Mouse (Mus musculus) hindbrain, embryonic 12.5 days (tissue): Measurements from ENCODE around the gene Msh5. TPM values are rescaled to one million over a fixed set of nuclear protein-coding genes. Genes with fewer than 3 reads are reported as not detected.
A peak's percentile ranks its signal among the peaks of the same experiment; 100 is the strongest.

Source experiments
- ATAC-seq: fragments of 200-750 bp; cut with Nextera tagmentation; 2 replicates; pipeline ENCODE4 v1.8.0; 2017; ENCODE audit warnings: moderate TSS enrichment; ENCODE audit not compliant: low FRiP score
- H3K27ac ChIP-seq: fragments of 300-500 bp; sonication (generic); 2 replicates; pipeline ENCODE4 v1.5.1; 2016; ENCODE audit warnings: mild to moderate bottlenecking
- H3K27me3 ChIP-seq: fragments of 300-500 bp; sonication (generic); 2 replicates; pipeline ENCODE4 v1.6.1; 2016; ENCODE audit warnings: mild to moderate bottlenecking
- H3K36me3 ChIP-seq: fragments of 300-500 bp; sonication (generic); 2 replicates; pipeline ENCODE4 v1.6.1; 2016; ENCODE audit warnings: mild to moderate bottlenecking
- H3K4me1 ChIP-seq: fragments of 300-500 bp; sonication (generic); 2 replicates; pipeline ENCODE4 v1.6.1; 2016
- H3K4me2 ChIP-seq: fragments of 300-500 bp; sonication (generic); replicated peaks from 2 replicates; pipeline ENCODE4 v1.6.1; 2016; ENCODE audit warnings: mild to moderate bottlenecking
- H3K4me3 ChIP-seq: fragments of 300-500 bp; sonication (generic); 2 replicates; pipeline ENCODE4 v1.5.1; 2016; ENCODE audit warnings: mild to moderate bottlenecking
- H3K9ac ChIP-seq: fragments of 300-500 bp; sonication (generic); 2 replicates; pipeline ENCODE4 v1.6.1; 2016; ENCODE audit warnings: mild to moderate bottlenecking, moderate library complexity
- H3K9me3 ChIP-seq: fragments of 300-500 bp; sonication (generic); replicated peaks from 2 replicates; pipeline ENCODE4 v1.6.1; 2016; ENCODE audit warnings: mild to moderate bottlenecking
- WGBS: fragments of 180-500 bp; shearing (Covaris S2); methylation state at CpG from one replicate; pipeline ENCODE4 v1.1.7; 2016; 5-methylcytosine and 5-hydroxymethylcytosine counted together
- polyA plus RNA-seq: library from polyadenylated mRNA; unstranded; fragments of >200 nt; fragmentation: Nextera tagmentation; extraction: Ambion mirVana; gene quantifications from 2 replicates; pipeline ENCODE4 v1.2.1, GENCODE M21; 2016

The Msh5 gene
- polyA plus RNA-seq, 1 experiment from 2014 or later = 3.1 TPM

DNA sequence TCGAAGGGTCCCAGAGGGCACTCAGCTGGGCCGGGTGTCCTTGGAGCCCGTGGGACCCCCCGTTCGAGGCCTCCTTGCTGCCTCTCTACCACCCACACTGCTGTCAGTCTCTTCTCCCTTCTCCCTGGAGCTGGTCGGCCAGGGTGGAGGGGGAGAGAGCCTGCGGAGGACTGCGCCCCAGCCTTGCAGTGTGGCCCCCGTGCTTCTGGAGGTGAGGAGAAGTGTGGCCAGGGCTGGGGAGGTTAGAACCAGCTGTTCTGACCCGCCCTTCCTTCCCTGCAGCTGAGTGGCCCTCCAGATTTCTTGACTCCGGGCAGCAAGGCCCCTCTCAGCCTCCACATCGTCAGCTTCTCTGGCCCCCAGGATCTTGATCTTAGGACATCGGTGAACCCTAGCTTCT is 22.3 kb downstream of the Msh5 start:
- H3K36me3 ChIP-seq = no peaks in the 10 kb centered on the region
- H3K27me3 ChIP-seq = no peaks in the 10 kb centered on the region; the same call in 1 of the 2 replicates
- H3K4me3 ChIP-seq = no peak overlapping the region
- H3K9ac ChIP-seq = peak overlapping the region; percentile 14; the same call in 1 of the 2 replicates
- no peak overlapping the region for H3K27ac ChIP-seq
- ATAC-seq = no peak
- no peaks in the 10 kb centered on the region for H3K9me3 ChIP-seq
- 71% methylated on average over 13 of the region's 13 CpGs for WGBS
- no peak overlapping the region for H3K4me2 ChIP-seq
- peaks cover 28% of the 10 kb centered on the region for H3K4me1 ChIP-seq

DNA sequence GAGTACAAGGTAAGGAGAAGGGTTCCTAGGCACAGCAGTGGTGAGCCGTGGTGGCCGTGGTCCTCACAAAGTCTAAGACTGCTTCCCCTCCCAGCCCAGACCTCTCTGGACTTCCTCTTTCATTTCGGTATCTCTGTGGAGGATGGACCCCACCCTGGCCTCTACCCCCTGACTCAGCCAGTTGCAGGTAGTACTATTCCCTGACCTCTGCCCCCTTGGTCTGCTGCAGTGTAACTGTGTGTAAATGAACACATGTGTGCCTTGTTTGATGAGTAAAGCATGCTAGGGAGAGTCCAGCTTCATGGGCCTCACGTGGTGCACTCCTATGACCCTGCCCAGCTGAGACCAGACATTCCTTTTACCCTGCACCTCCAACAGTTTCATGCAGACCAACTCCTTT is 22.8 kb downstream of the Msh5 start:
- H3K9me3 ChIP-seq = no peaks in the 10 kb centered on the region
- ATAC-seq = no peak
- no peaks in the 10 kb centered on the region for H3K36me3 ChIP-seq
- H3K4me3 ChIP-seq = no peak overlapping the region
- H3K27me3 ChIP-seq = no peaks in the 10 kb centered on the region; the same call in 1 of the 2 replicates
- H3K9ac ChIP-seq = no peak overlapping the region
- WGBS = 71% methylated on average over 4 of the region's 4 CpGs
- no peak overlapping the region for H3K4me2 ChIP-seq
- H3K4me1 ChIP-seq = peaks cover 28% of the 10 kb centered on the region
- H3K27ac ChIP-seq = no peak overlapping the region

- no peak for ATAC-seq
- H3K9ac ChIP-seq = no peak overlapping the region
- no peak overlapping the region for H3K4me3 ChIP-seq
- H3K4me2 ChIP-seq = no peak overlapping the region
- H3K36me3 ChIP-seq = no peaks in the 10 kb centered on the region
- whole genome bisulfite sequencing = 81% methylated on average over 5 of the region's 5 CpGs
- no peak overlapping the region for H3K27ac ChIP-seq
- no peaks in the 10 kb centered on the region for H3K9me3 ChIP-seq
- H3K27me3 ChIP-seq = no peaks in the 10 kb centered on the region; the same call in 1 of the 2 replicates
- H3K4me1 ChIP-seq = peaks cover 28% of the 10 kb centered on the region
These were observed 23.3 kb downstream of the Msh5 start for GRCm38 (mm10) chr17:35023221-35023620.

GRCm38 (mm10) chr17:35022541-35023060 is 23.9 kb downstream of the Msh5 start:
- ATAC-seq = no peak
- Histone ChIP-seq H3K27ac (no peak overlapping the region), H3K4me1 (peaks cover 26% of the 10 kb centered on the region), H3K4me2 (no peak overlapping the region), H3K4me3 (no peak overlapping the region), H3K9me3 (no peaks in the 10 kb centered on the region), H3K9ac (no peak overlapping the region), H3K27me3 (no peaks in the 10 kb centered on the region; the same call in 1 of the 2 replicates), H3K36me3 (peaks cover 3% of the 10 kb centered on the region; the same call in 1 of the 2 replicates)
- WGBS = 96% methylated on average over 8 of the region's 8 CpGs

DNA sequence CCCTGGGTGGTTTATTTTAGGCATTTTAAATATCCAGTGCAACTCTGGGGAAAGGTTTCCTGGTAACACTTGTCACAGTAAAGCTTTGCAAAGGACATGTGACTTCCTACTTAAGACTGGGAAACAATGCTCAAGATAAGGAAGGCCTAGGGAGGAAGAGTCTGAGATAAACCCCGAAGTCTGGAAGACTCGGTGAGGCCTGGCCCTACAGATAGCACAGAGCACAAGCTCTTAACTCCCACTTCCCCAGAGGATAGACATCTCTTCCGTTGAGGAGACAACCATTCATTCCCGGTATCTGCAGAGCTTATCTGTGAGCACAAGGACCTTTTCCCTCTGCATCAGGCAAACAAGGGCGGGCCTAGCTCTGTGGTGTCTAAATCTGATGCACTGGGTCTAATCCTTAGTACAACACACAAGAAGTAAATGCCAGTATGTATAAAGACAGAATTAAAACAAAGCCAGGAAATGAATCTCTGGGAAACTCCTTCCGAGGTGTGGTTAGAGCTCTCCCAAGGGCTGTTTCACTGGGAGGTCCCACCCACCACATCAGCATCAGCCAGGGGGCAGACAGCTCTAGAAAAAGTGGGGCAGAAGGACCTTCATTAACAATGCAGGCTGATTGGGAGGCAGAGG is 24.6 kb downstream of the Msh5 start:
- no peak for ATAC-seq
- H3K9ac ChIP-seq = no peak overlapping the region
- no peaks in the 10 kb centered on the region for H3K9me3 ChIP-seq
- 68% methylated on average over 6 of the region's 6 CpGs for WGBS
- no peak overlapping the region for H3K4me3 ChIP-seq
- H3K4me2 ChIP-seq = no peak overlapping the region
- 0 out of 2 replicates have a peak overlapping the region, but pooled peaks have one; percentile 8 for H3K27ac ChIP-seq
- H3K4me1 ChIP-seq = peaks cover 19% of the 10 kb centered on the region
- H3K27me3 ChIP-seq = no peaks in the 10 kb centered on the region; the same call in 1 of the 2 replicates
- H3K36me3 ChIP-seq = peaks cover 7% of the 10 kb centered on the region

- H3K27ac ChIP-seq = peak overlapping the region; percentile 6; the same call in 1 of the 2 replicates
- 6% methylated on average over 17 of the region's 17 CpGs for WGBS
- ATAC-seq = peak; percentile 58
These were observed 25.3 kb downstream of the Msh5 start for GRCm38 (mm10) chr17:35021163-35021808.

GRCm38 (mm10) chr17:35020551-35020950 is 26.0 kb downstream of the Msh5 start:
- H3K9ac ChIP-seq = no peak overlapping the region
- peaks cover 22% of the 10 kb centered on the region for H3K36me3 ChIP-seq
- H3K4me2 ChIP-seq = no peak overlapping the region
- no peaks in the 10 kb centered on the region for H3K9me3 ChIP-seq
- 92% methylated on average over 8 of the region's 8 CpGs for WGBS
- peaks cover 14% of the 10 kb centered on the region for H3K4me1 ChIP-seq
- no peaks in the 10 kb centered on the region; the same call in 1 of the 2 replicates for H3K27me3 ChIP-seq
- no peak overlapping the region for H3K27ac ChIP-seq
- no peak for ATAC-seq
- no peak overlapping the region for H3K4me3 ChIP-seq

More at GRCm38 (mm10) chr17:35021163-35021808, 25.3 kb downstream of the Msh5 start:
- H3K27me3 ChIP-seq = no peaks in the 10 kb centered on the region; the same call in 1 of the 2 replicates
- peak overlapping the region; percentile 9; the same call in 1 of the 2 replicates for H3K4me2 ChIP-seq
- no peak overlapping the region for H3K4me3 ChIP-seq
- peaks cover 18% of the 10 kb centered on the region for H3K4me1 ChIP-seq
- H3K9me3 ChIP-seq = no peaks in the 10 kb centered on the region
- no peak overlapping the region for H3K9ac ChIP-seq
- peaks cover 14% of the 10 kb centered on the region for H3K36me3 ChIP-seq

- WGBS = 72% methylated on average over 11 of the region's 11 CpGs
- no peak overlapping the region for H3K9ac ChIP-seq
- ATAC-seq = no peak
These were observed 26.7 kb downstream of the Msh5 start for GRCm38 (mm10) chr17:35019894-35020293.

DNA sequence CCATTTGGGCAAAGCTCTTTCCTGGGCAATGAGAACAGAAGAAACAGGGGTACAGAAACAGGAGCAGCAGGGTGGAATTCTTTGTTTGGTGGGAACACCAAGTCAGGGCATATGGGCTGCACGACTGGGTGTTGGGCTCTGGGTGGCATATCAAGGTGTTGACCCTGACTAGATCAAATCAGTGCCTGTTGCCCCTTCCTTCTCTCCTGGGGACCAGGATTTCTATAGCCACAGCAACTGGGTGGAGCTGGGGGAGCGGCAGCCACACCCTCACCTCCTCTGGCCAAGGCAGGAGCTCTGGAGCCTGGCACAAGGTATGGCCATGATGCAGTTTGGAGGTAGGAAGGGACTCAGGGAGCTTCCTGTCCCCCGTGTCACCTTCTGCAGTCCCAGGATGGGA is 28.4 kb downstream of the Msh5 start:
- Histone ChIP-seq H3K4me3 (no peak overlapping the region), H3K27ac (no peak overlapping the region), H3K4me2 (no peak overlapping the region), H3K4me1 (peaks cover 14% of the 10 kb centered on the region), H3K9ac (no peak overlapping the region), H3K9me3 (no peaks in the 10 kb centered on the region), H3K27me3 (no peaks in the 10 kb centered on the region), H3K36me3 (peaks cover 45% of the 10 kb centered on the region)
- WGBS = 78% methylated on average over 3 of the region's 3 CpGs
- ATAC-seq = no peak

More at GRCm38 (mm10) chr17:35019894-35020293, 26.7 kb downstream of the Msh5 start:
- H3K4me1 ChIP-seq = peaks cover 14% of the 10 kb centered on the region
- H3K4me2 ChIP-seq = no peak overlapping the region
- H3K4me3 ChIP-seq = no peak overlapping the region
- H3K27me3 ChIP-seq = no peaks in the 10 kb centered on the region; the same call in 1 of the 2 replicates
- H3K9me3 ChIP-seq = no peaks in the 10 kb centered on the region
- H3K27ac ChIP-seq = no peak overlapping the region
- H3K36me3 ChIP-seq = peaks cover 28% of the 10 kb centered on the region

DNA sequence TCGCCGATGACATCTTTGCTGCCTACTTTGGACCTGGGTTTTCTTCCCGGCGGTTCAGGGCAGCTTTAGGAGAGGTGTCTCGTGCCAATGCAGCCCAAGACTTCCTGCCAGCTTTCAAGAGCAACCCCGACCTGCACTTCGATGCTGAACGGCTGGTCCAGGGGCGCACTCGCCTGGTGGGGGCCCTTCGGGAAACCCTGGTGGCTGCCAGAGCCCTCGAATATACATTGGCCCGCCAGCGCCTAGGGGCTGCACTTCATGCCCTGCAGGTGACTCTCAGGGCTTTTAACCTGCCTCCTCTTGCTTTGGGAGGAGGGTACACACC is 28.9 kb downstream of the Msh5 start:
- H3K4me1 ChIP-seq = peaks cover 14% of the 10 kb centered on the region
- peaks cover 50% of the 10 kb centered on the region for H3K36me3 ChIP-seq
- no peak for ATAC-seq
- H3K4me2 ChIP-seq = no peak overlapping the region
- no peak overlapping the region for H3K4me3 ChIP-seq
- H3K9ac ChIP-seq = no peak overlapping the region
- no peak overlapping the region for H3K27ac ChIP-seq
- WGBS = 77% methylated on average over 14 of the region's 14 CpGs
- no peaks in the 10 kb centered on the region for H3K9me3 ChIP-seq
- H3K27me3 ChIP-seq = no peaks in the 10 kb centered on the region

GRCm38 (mm10) chr17:35016791-35017705 is 29.5 kb downstream of the Msh5 start:
- Histone ChIP-seq H3K27me3 (no peaks in the 10 kb centered on the region), H3K4me3 (no peak overlapping the region), H3K36me3 (peaks cover 57% of the 10 kb centered on the region), H3K9me3 (no peaks in the 10 kb centered on the region), H3K9ac (no peak overlapping the region; the same call in 1 of the 2 replicates), H3K4me2 (no peak overlapping the region), H3K4me1 (peaks cover 14% of the 10 kb centered on the region), H3K27ac (peak overlapping the region; percentile 23; the same call in 1 of the 2 replicates)
- 84% methylated on average over 10 of the region's 10 CpGs for WGBS
- no peak for ATAC-seq
